16 mouse cellular contexts compared by ENCODE assay signal in the genomic region with DNA sequence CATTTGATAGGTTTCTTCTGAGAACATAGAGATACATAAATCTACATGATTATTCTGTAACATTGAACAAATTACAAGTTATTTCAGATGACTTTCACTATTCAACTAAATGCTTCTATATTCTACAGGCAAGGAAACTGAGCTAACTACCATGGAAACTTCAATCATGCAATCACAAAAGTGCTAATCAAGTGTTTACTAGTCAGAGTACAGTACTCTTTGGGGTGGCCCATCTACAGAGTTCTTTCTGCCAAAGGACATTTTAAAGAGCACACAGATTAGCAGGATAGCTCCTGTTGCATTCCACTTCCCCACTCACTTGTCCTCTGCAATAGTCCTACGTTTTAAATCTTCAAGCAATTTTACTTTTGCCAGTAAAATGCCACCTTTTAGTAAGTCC. TPM values are rescaled to one million over a fixed set of nuclear protein-coding genes. Genes with fewer than 3 reads are reported as not detected.
DNase-seq lines count a peak whose midpoint lies in the region; ATAC-seq and TF ChIP-seq lines count a peak whose summit lies in the region.
"Had no signal": no experiment of that assay in that cellular context is flagged by ENCODE, and none has a peak within 500 bp of the region (broad histone marks: within the 10 kb centered on the region; RNA-seq: fewer than 3 reads in every experiment).

No protein-coding gene starts in this region.

- no peaks in the 10 kb centered on the region for H3K36me3 ChIP-seq in lung, postnatal 0 days (ENCODE audit: insufficient read depth, low read length)
- peaks cover 7% of the 10 kb centered on the region; the same call in 1 of the 2 replicates for H3K36me3 ChIP-seq in forebrain, embryonic 13.5 days (ENCODE audit: poor library complexity, severe bottlenecking)
- H3K36me3 ChIP-seq in hindbrain, embryonic 14.5 days (replicated peaks; ENCODE audit: control insufficient read depth, insufficient read depth), result peaks cover 21% of the 10 kb centered on the region; the same call in 1 of the 2 replicates
- H3K36me3 ChIP-seq in neural tube, embryonic 14.5 days (ENCODE audit: control insufficient read depth, insufficient read depth, low read length), result no peaks in the 10 kb centered on the region

- H3K9me3 ChIP-seq in lung, postnatal 0 days (ENCODE audit: low read length), result no peaks in the 10 kb centered on the region
- H3K9me3 ChIP-seq in forebrain, embryonic 13.5 days (replicated peaks), result no peaks in the 10 kb centered on the region
- no peaks in the 10 kb centered on the region for H3K9me3 ChIP-seq in hindbrain, embryonic 14.5 days (ENCODE audit: control insufficient read depth, low read length)
- H3K9me3 ChIP-seq in neural tube, embryonic 14.5 days (ENCODE audit: control insufficient read depth, low read length), result no peaks in the 10 kb centered on the region
- H3K9me3 ChIP-seq: G1E; heart, embryonic 15.5 days; kidney, embryonic 15.5 days; limb, embryonic 15.5 days had no signal

- H3K27me3 ChIP-seq in lung, postnatal 0 days (replicated peaks; ENCODE audit: insufficient read depth, low read length), result no peaks in the 10 kb centered on the region
- no peaks in the 10 kb centered on the region for H3K27me3 ChIP-seq in forebrain, embryonic 13.5 days
- no peaks in the 10 kb centered on the region for H3K27me3 ChIP-seq in hindbrain, embryonic 14.5 days (ENCODE audit: control insufficient read depth, insufficient read depth, low read length)
- no peaks in the 10 kb centered on the region for H3K27me3 ChIP-seq in neural tube, embryonic 14.5 days (ENCODE audit: control insufficient read depth, insufficient read depth, low read length)
- H3K27me3 ChIP-seq: heart, embryonic 15.5 days; kidney, embryonic 15.5 days; limb, embryonic 15.5 days had no signal

- peaks cover 3% of the 10 kb centered on the region; the same call in 1 of the 2 replicates for H3K4me1 ChIP-seq in lung, postnatal 0 days (ENCODE audit: insufficient read depth, low read depth, low read length)
- peaks cover 38% of the 10 kb centered on the region for H3K4me1 ChIP-seq in forebrain, embryonic 13.5 days
- H3K4me1 ChIP-seq in hindbrain, embryonic 14.5 days (replicated peaks; ENCODE audit: control insufficient read depth, insufficient read depth, low read length), result peaks cover 8% of the 10 kb centered on the region
- H3K4me1 ChIP-seq in neural tube, embryonic 14.5 days (ENCODE audit: control insufficient read depth, insufficient read depth, low read length), result 0 out of 2 replicates have a peak, but pooled peaks cover 3% of the 10 kb centered on the region
- H3K4me1 ChIP-seq: heart, embryonic 15.5 days; kidney, embryonic 15.5 days; limb, embryonic 15.5 days had no signal

- H3K27ac ChIP-seq in lung, postnatal 0 days (ENCODE audit: low read length), result peak overlapping the region; percentile 10; the same call in 1 of the 2 replicates
- H3K27ac ChIP-seq in forebrain, embryonic 13.5 days, result peak overlapping the region; percentile 44; the same call in 1 of the 2 replicates
- peak overlapping the region; percentile 73; the same call in 1 of the 2 replicates for H3K27ac ChIP-seq in hindbrain, embryonic 14.5 days
- H3K27ac ChIP-seq in neural tube, embryonic 14.5 days (ENCODE audit: low read depth, low read length), result no peak overlapping the region
- H3K27ac ChIP-seq: kidney, embryonic 15.5 days; limb, embryonic 15.5 days had no signal

- no peak for ATAC-seq in lung, postnatal 0 days
- peak; percentile 66 for ATAC-seq in forebrain, embryonic 13.5 days
- ATAC-seq in hindbrain, embryonic 14.5 days (ENCODE audit: low FRiP score), result no peak
- peak; percentile 65; the same call in 1 of the 2 replicates for ATAC-seq in neural tube, embryonic 14.5 days (ENCODE audit: low read depth)
- ATAC-seq: inflammation-experienced regulatory T-cells, adult 6 months had no signal

- no peak overlapping the region for H3K4me3 ChIP-seq in lung, postnatal 0 days (ENCODE audit: low read depth, low read length)
- no peak overlapping the region for H3K4me3 ChIP-seq in forebrain, embryonic 13.5 days
- H3K4me3 ChIP-seq in hindbrain, embryonic 14.5 days (replicated peaks; ENCODE audit: low read length), result no peak overlapping the region
- H3K4me3 ChIP-seq in neural tube, embryonic 14.5 days (ENCODE audit: low read depth, low read length), result no peak overlapping the region
- H3K4me3 ChIP-seq: heart, embryonic 15.5 days; kidney, embryonic 15.5 days; limb, embryonic 15.5 days had no signal

- H3K9ac ChIP-seq in lung, postnatal 0 days (replicated peaks; ENCODE audit: low read depth), result no peak overlapping the region
- H3K9ac ChIP-seq in forebrain, embryonic 13.5 days, result no peak overlapping the region
- H3K9ac ChIP-seq in hindbrain, embryonic 14.5 days, result no peak overlapping the region
- no peak overlapping the region for H3K9ac ChIP-seq in neural tube, embryonic 14.5 days (replicated peaks; ENCODE audit: low read depth, low read length)
- H3K9ac ChIP-seq: heart, embryonic 15.5 days; kidney, embryonic 15.5 days; limb, embryonic 15.5 days had no signal

- no peak for TF ChIP-seq EP300 in lung, postnatal 0 days (IDR thresholded peaks at IDR 0.05)

- TF ChIP-seq CTCF in lung, postnatal 0 days (IDR thresholded peaks at IDR 0.05), result no peak

- WGBS in lung, postnatal 0 days, result 40% methylated on average over 1 of the region's 1 CpGs
- WGBS in forebrain, embryonic 13.5 days, result 15% methylated on average over 1 of the region's 1 CpGs
- 36% methylated on average over 1 of the region's 1 CpGs for WGBS in hindbrain, embryonic 14.5 days
- WGBS in neural tube, embryonic 14.5 days, result 33% methylated on average over 1 of the region's 1 CpGs

- DNase-seq in lung, postnatal 0 days (ENCODE audit: low spot score), result no peak
- DNase-seq in lung, postnatal 10 days, result no peak
- no peak for DNase-seq in hindbrain, embryonic 14.5 days (ENCODE audit: low spot score)
- DNase-seq in cerebellum, adult 18-20 months, result no peak
- no peak for DNase-seq in heart, adult 18-20 months
- DNase-seq in cerebellum, postnatal 4 days (ENCODE audit: low spot score in 2 of 2), result no peak
- DNase-seq: adrenal gland, adult 2 months; lung, postnatal 14 days; thymus, postnatal 4 days had no signal

- no peak overlapping the region for H3K4me2 ChIP-seq in lung, postnatal 0 days (replicated peaks; ENCODE audit: low read depth, low read length)
- H3K4me2 ChIP-seq in forebrain, embryonic 13.5 days, result peak overlapping the region; percentile 22; the same call in 1 of the 2 replicates
- H3K4me2 ChIP-seq in hindbrain, embryonic 14.5 days (replicated peaks), result no peak overlapping the region; the same call in 1 of the 2 replicates
- no peak overlapping the region for H3K4me2 ChIP-seq in neural tube, embryonic 14.5 days (ENCODE audit: low read depth, low read length)
- H3K4me2 ChIP-seq: heart, embryonic 15.5 days; kidney, embryonic 15.5 days; limb, embryonic 15.5 days had no signal

RNA-seq across cellular contexts. Expression of a gene that starts 11.5 kb away (rescaled TPM):
- polyA plus RNA-seq in lung, postnatal 0 days (2015; fragmentation: Nextera tagmentation; extraction: Ambion mirVana), result 68.5 and 80.8 TPM in 2 replicates
- 146 and 156 TPM in 2 replicates for polyA plus RNA-seq in forebrain, embryonic 13.5 days (2015; fragmentation: Nextera tagmentation; extraction: Ambion mirVana)
- 97.3 and 98.7 TPM in 2 replicates for polyA plus RNA-seq in hindbrain, embryonic 14.5 days (2014; fragmentation: Nextera tagmentation; extraction: Ambion mirVana)
- 94.2 and 97.1 TPM in 2 replicates for polyA plus RNA-seq in neural tube, embryonic 14.5 days (2014; fragmentation: Nextera tagmentation; extraction: Ambion mirVana)
- 10 to 100 TPM; 69.2 to 71.5 TPM for total RNA-seq in heart, adult 18-20 months (2021)

RNA-seq across cellular contexts. Expression of a gene that starts 46.2 kb away (rescaled TPM):
- 37.8 and 38.5 TPM in 2 replicates for polyA plus RNA-seq in lung, postnatal 0 days (2015; fragmentation: Nextera tagmentation; extraction: Ambion mirVana)
- 172 and 197 TPM in 2 replicates for polyA plus RNA-seq in forebrain, embryonic 13.5 days (2015; fragmentation: Nextera tagmentation; extraction: Ambion mirVana)
- polyA plus RNA-seq in hindbrain, embryonic 14.5 days (2014; fragmentation: Nextera tagmentation; extraction: Ambion mirVana), result 64.6 and 82.8 TPM in 2 replicates
- 45.7 and 59.3 TPM in 2 replicates for polyA plus RNA-seq in neural tube, embryonic 14.5 days (2014; fragmentation: Nextera tagmentation; extraction: Ambion mirVana)
- 1 to 10 TPM; 6.0 to 6.5 TPM for total RNA-seq in heart, adult 18-20 months (2021)

Comparison
In these comparisons a context has a peak if more than half of its experiments do, and no peak if none do; other contexts are left out.
1. ATAC-seq: peak in forebrain, embryonic 13.5 days (single experiment) and neural tube, embryonic 14.5 days (single experiment); none in lung, postnatal 0 days (single experiment) and hindbrain, embryonic 14.5 days (single experiment).